Mouse (Mus musculus): ENCODE measurements around the gene Dgke. TPM values are rescaled to one million over a fixed set of nuclear protein-coding genes. Genes with fewer than 3 reads are reported as not detected.

The Dgke gene
- polyA plus RNA-seq, 1 experiment from 2014 or later: 5.5 TPM

GRCm38 (mm10) chr11:89067301-89067822, 712 bp upstream of the Dgke start:
- no peaks in the 10 kb centered on the region for H3K27me3 ChIP-seq (ENCODE audit: insufficient read depth, low read length)
- H3K9me3 ChIP-seq (ENCODE audit: low read depth, low read length): no peaks in the 10 kb centered on the region
- no peak overlapping the region for H3K4me3 ChIP-seq (ENCODE audit: low read depth, low read length)
- ATAC-seq (ENCODE audit: insufficient read depth): no peak
- DNase-seq: peak; percentile 55
- no peaks in the 10 kb centered on the region for H3K36me3 ChIP-seq (ENCODE audit: insufficient read depth)
- H3K4me2 ChIP-seq: no peak overlapping the region
- 68% methylated on average over 6 of the region's 6 CpGs for WGBS
- H3K4me1 ChIP-seq (ENCODE audit: insufficient read depth): no peaks in the 10 kb centered on the region
- peak overlapping the region; percentile 58 for H3K27ac ChIP-seq (ENCODE audit: low read depth)
- no peak overlapping the region for H3K9ac ChIP-seq
- TF ChIP-seq CTCF (IDR thresholded peaks at IDR 0.05; ENCODE audit: low read depth): no peak

DNA sequence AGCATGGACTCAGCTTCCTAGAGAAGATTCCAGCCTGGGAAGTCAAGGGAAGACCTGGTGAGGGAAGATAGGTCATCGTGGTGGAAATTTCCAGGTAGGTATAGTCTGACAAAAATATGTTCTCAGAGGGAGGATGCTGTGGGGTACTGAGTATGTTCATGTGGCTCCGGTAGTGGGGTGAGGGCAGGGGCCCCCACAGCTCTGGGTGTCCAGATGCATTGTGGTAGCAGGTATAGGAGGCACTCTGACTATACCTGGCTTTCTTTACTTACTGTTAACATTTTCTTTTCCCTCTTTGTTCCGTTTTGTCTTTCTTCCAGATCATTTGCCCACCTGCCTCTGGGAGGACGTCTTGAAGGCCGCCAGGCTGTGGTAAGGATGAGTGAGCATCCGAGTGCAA, 524 bp downstream of the Dgke start:
- DNase-seq (no peak), ATAC-seq (ENCODE audit: insufficient read depth) (no peak)
- Histone ChIP-seq H3K4me1 (ENCODE audit: insufficient read depth) (no peaks in the 10 kb centered on the region), H3K27ac (ENCODE audit: low read depth) (no peak overlapping the region), H3K9ac (no peak overlapping the region), H3K9me3 (ENCODE audit: low read depth, low read length) (no peaks in the 10 kb centered on the region), H3K36me3 (ENCODE audit: insufficient read depth) (no peaks in the 10 kb centered on the region), H3K4me3 (ENCODE audit: low read depth, low read length) (no peak overlapping the region), H3K4me2 (no peak overlapping the region), H3K27me3 (ENCODE audit: insufficient read depth, low read length) (no peaks in the 10 kb centered on the region)
- TF ChIP-seq CTCF (IDR thresholded peaks at IDR 0.05; ENCODE audit: low read depth): no peak
- WGBS: 78% methylated on average over 6 of the region's 6 CpGs

- Histone ChIP-seq H3K27ac (ENCODE audit: low read depth) (no peak overlapping the region), H3K4me2 (no peak overlapping the region), H3K4me1 (ENCODE audit: insufficient read depth) (no peaks in the 10 kb centered on the region), H3K4me3 (ENCODE audit: low read depth, low read length) (no peak overlapping the region), H3K9me3 (ENCODE audit: low read depth, low read length) (no peaks in the 10 kb centered on the region), H3K36me3 (ENCODE audit: insufficient read depth) (no peaks in the 10 kb centered on the region), H3K9ac (no peak overlapping the region), H3K27me3 (ENCODE audit: insufficient read depth, low read length) (no peaks in the 10 kb centered on the region)
- ATAC-seq (ENCODE audit: insufficient read depth) (no peak), DNase-seq (peak; percentile 34)
- 93% methylated on average over 3 of the region's 3 CpGs for WGBS
- TF ChIP-seq CTCF (IDR thresholded peaks at IDR 0.05; ENCODE audit: low read depth): peak; percentile 60
These were observed 1.4 kb downstream of the Dgke start for GRCm38 (mm10) chr11:89065297-89065696.

DNA sequence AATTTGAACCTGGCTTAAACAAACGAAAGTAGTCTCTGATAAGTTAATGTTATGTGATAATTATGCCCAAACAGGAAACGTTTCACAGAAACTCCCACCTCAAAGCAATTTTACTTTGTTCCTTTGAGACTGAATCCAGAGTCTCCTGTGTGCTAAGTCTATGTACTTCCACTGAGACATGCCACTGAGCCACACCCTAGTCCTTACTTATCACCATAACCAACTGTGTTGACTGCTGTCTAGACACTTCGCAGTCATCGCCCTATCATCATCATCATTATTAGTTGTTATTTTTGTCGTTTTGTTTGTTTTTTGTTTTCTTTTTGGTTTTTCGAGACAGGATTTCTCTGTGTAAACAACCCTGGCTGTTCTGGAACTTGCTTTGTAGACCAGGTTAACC, 2.3 kb downstream of the Dgke start:
- H3K4me2 ChIP-seq: no peak overlapping the region
- no peak for TF ChIP-seq CTCF (IDR thresholded peaks at IDR 0.05; ENCODE audit: low read depth)
- H3K36me3 ChIP-seq (ENCODE audit: insufficient read depth): no peaks in the 10 kb centered on the region
- no peaks in the 10 kb centered on the region for H3K27me3 ChIP-seq (ENCODE audit: insufficient read depth, low read length)
- WGBS: 74% methylated on average over 6 of the region's 6 CpGs
- ATAC-seq (ENCODE audit: insufficient read depth) (no peak), DNase-seq (no peak)
- H3K4me3 ChIP-seq (ENCODE audit: low read depth, low read length): no peak overlapping the region
- H3K9me3 ChIP-seq (ENCODE audit: low read depth, low read length): no peaks in the 10 kb centered on the region
- no peak overlapping the region for H3K27ac ChIP-seq (ENCODE audit: low read depth)
- H3K9ac ChIP-seq: no peak overlapping the region
- peaks cover 4% of the 10 kb centered on the region for H3K4me1 ChIP-seq (ENCODE audit: insufficient read depth)

DNA sequence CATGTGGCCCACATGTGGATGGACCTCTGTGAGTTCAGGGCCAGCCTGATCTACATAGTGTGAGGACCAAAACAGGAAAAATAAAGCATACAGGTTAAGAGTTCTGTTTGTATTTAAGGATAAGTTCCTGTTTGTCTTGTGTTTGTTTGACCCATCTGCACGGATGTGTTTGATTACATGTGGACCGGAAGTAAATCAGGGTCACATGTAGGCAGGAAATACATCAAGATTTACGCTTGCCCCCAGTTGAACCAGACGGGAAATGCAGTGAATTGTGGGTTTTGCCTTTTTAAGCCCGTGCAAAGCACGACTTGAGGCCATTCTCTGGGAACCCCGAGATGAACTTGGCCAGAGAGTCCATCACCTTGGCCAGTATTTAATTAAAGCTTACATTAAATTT, 5.3 kb downstream of the Dgke start:
- Histone ChIP-seq H3K36me3 (ENCODE audit: insufficient read depth) (no peaks in the 10 kb centered on the region), H3K4me2 (no peak overlapping the region; the same call in 1 of the 2 replicates), H3K4me3 (ENCODE audit: low read depth, low read length) (no peak overlapping the region), H3K27ac (ENCODE audit: low read depth) (no peak overlapping the region), H3K27me3 (ENCODE audit: insufficient read depth, low read length) (no peaks in the 10 kb centered on the region), H3K9me3 (ENCODE audit: low read depth, low read length) (no peaks in the 10 kb centered on the region), H3K9ac (no peak overlapping the region), H3K4me1 (ENCODE audit: insufficient read depth) (peaks cover 13% of the 10 kb centered on the region)
- no peak for TF ChIP-seq CTCF (IDR thresholded peaks at IDR 0.05; ENCODE audit: low read depth)
- ATAC-seq (ENCODE audit: insufficient read depth) (no peak), DNase-seq (peak; percentile 18)
- WGBS: 79% methylated on average over 7 of the region's 7 CpGs

DNA sequence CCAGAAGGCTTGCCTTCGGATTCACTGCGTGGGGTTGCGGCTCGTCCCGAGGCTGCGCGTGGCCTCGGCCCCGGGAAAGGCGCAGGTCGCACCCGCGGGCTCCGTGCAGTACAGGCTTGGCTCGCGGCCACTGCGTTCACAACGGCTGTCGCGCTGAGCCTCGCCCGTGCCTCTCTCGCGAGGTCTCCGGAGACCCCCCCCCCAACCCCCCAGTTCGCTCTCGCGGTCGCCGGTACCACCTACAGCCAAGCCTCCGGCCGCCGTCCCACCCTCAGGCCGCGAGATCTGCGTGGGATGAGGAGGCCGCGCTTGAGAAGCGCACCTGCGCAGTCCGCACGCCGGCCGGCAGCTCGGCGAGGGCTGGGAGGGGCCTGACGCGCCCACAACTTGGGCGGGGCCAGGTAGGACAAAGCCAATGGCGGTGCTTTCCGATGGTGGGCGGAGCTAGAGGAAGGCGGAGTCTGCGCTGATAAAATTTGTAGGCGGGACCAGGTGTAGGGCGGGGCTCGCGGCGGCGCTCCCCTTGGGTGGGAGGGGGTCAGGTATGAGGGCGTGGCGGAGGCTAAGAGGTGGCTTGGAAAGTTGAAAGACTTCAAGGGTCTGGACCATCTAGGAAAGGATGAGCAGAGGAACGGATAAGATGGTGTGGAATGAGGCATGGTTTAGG, 6.1 kb downstream of the Dgke start:
- Histone ChIP-seq H3K27me3 (ENCODE audit: insufficient read depth, low read length) (no peaks in the 10 kb centered on the region), H3K4me1 (ENCODE audit: insufficient read depth) (peaks cover 13% of the 10 kb centered on the region), H3K27ac (ENCODE audit: low read depth) (peak overlapping the region; percentile 40), H3K9ac (peak overlapping the region; percentile 66), H3K4me2 (peak overlapping the region; percentile 91), H3K36me3 (ENCODE audit: insufficient read depth) (no peaks in the 10 kb centered on the region), H3K4me3 (ENCODE audit: low read depth, low read length) (peak overlapping the region; percentile 75), H3K9me3 (ENCODE audit: low read depth, low read length) (no peaks in the 10 kb centered on the region)
- no peak for TF ChIP-seq CTCF (IDR thresholded peaks at IDR 0.05; ENCODE audit: low read depth)
- DNase-seq: peak; percentile 96
- peak; percentile 92 for ATAC-seq (ENCODE audit: insufficient read depth)
- under 1% methylated on average over 62 of the region's 63 CpGs for WGBS

- no peaks in the 10 kb centered on the region for H3K27me3 ChIP-seq (ENCODE audit: insufficient read depth, low read length)
- H3K4me1 ChIP-seq (ENCODE audit: insufficient read depth): peaks cover 13% of the 10 kb centered on the region
- 0 out of 2 replicates have a peak, but pooled peaks cover under 1% of the 10 kb centered on the region for H3K36me3 ChIP-seq (ENCODE audit: insufficient read depth)
- H3K9ac ChIP-seq: peak overlapping the region; percentile 66
- ATAC-seq (ENCODE audit: insufficient read depth): peak; percentile 85
- peak overlapping the region; percentile 91 for H3K4me2 ChIP-seq
- no peaks in the 10 kb centered on the region for H3K9me3 ChIP-seq (ENCODE audit: low read depth, low read length)
- peak; percentile 55 for DNase-seq
- WGBS: under 1% methylated on average over 33 of the region's 33 CpGs
- peak overlapping the region; percentile 75 for H3K4me3 ChIP-seq (ENCODE audit: low read depth, low read length)
- H3K27ac ChIP-seq (ENCODE audit: low read depth): peak overlapping the region; percentile 40
- peak; percentile 24; the same call in 1 of the 2 replicates for TF ChIP-seq CTCF (IDR thresholded peaks at IDR 0.05; ENCODE audit: low read depth)
These were observed 6.7 kb downstream of the Dgke start for GRCm38 (mm10) chr11:89059919-89060422.

All from lung, embryonic 14.5 days (tissue).